Mouse (Mus musculus) MEL (cell line): ENCODE data around the gene Fut8. TPM values are rescaled to one million over a fixed set of nuclear protein-coding genes. Genes with fewer than 3 reads are reported as not detected.

Experiments
- DNase-seq: peaks from one replicate; pipeline ENCODE4 v3.0.0; 2011; ENCODE audit warnings: low read depth, low spot score
- H3K27ac ChIP-seq: 2 replicates; pipeline ENCODE4 v1.5.1; 2012; ENCODE audit warnings: low read depth, mild to moderate bottlenecking, control low read depth, low read length, moderate library complexity; ENCODE audit not compliant: control insufficient read depth
- H3K27me3 ChIP-seq, 2 experiments: fragments of 150-350 bp in 1 of 2; sonication (generic) in 1 of 2; 2 replicates each; pipeline ENCODE4 v1.6.1; 2012; ENCODE audit warnings: low read length in 2 of 2, mild to moderate bottlenecking in 2 of 2, improper control_type of control experiment in 1 of 2, moderate library complexity in 1 of 2; ENCODE audit not compliant: insufficient read depth in 2 of 2, control insufficient read depth in 1 of 2
- H3K36me3 ChIP-seq, 2 experiments: 2 replicates each; pipeline ENCODE4 v1.6.1; 2012 to 2014; ENCODE audit warnings: low read length in 2 of 2, improper control_type of control experiment in 1 of 2, inconsistent platforms in 1 of 2, mild to moderate bottlenecking in 1 of 2; ENCODE audit not compliant: insufficient read depth in 2 of 2, control insufficient read depth in 1 of 2
- H3K4me1 ChIP-seq, 2 experiments: fragments of 150-350 bp in 1 of 2; sonication (generic) in 1 of 2; 2 replicates each; pipeline ENCODE4 v1.6.1; 2012; ENCODE audit warnings: low read length in 2 of 2, improper control_type of control experiment in 1 of 2, mild to moderate bottlenecking in 1 of 2; ENCODE audit not compliant: insufficient read depth in 2 of 2, control insufficient read depth in 1 of 2
- H3K4me3 ChIP-seq, 2 experiments: fragments of 150-350 bp in 1 of 2; sonication (generic) in 1 of 2; 2 replicates each; pipeline ENCODE4 v1.5.1; 2012; ENCODE audit warnings: low read depth in 2 of 2, low read length in 2 of 2, mild to moderate bottlenecking in 2 of 2, moderate library complexity in 2 of 2, control low read depth in 1 of 2, improper control_type of control experiment in 1 of 2; ENCODE audit not compliant: control insufficient read depth in 1 of 2, insufficient read depth in 1 of 2
- H3K79me2 ChIP-seq: 2 replicates; pipeline ENCODE4 v1.6.1; 2012; ENCODE audit warnings: mild to moderate bottlenecking, low read length, moderate library complexity; ENCODE audit not compliant: control insufficient read depth, poor library complexity, insufficient read depth
- H3K9ac ChIP-seq: 2 replicates; pipeline ENCODE4 v1.6.1; 2012; ENCODE audit warnings: low read depth, mild to moderate bottlenecking, control low read depth, low read length, moderate library complexity; ENCODE audit not compliant: control insufficient read depth, poor library complexity, severe bottlenecking
- H3K9me3 ChIP-seq: fragments of 150-350 bp; sonication (generic); replicated peaks from 2 replicates; pipeline ENCODE4 v1.6.1; 2012; ENCODE audit warnings: mild to moderate bottlenecking, low read length, improper control_type of control experiment, moderate library complexity; ENCODE audit not compliant: insufficient read depth
- BHLHE40 ChIP-seq: IDR thresholded peaks from 2 replicates; pipeline ENCODE4 v1.6.1; 2012; ENCODE audit warnings: low read depth, mild to moderate bottlenecking, inconsistent platforms, low read length, improper control_type of control experiment, borderline replicate concordance
- CHD2 ChIP-seq: IDR thresholded peaks from 2 replicates; pipeline ENCODE4 v1.6.1; 2011; ENCODE audit warnings: low read length, improper control_type of control experiment
- E2F4 ChIP-seq: IDR thresholded peaks from 2 replicates; pipeline ENCODE4 v1.6.1; 2011; ENCODE audit warnings: low read depth, low read length, improper control_type of control experiment, borderline replicate concordance
- ELF1 ChIP-seq: IDR thresholded peaks from 2 replicates; pipeline ENCODE4 v1.6.1; 2014; ENCODE audit warnings: low read depth, mild to moderate bottlenecking, inconsistent platforms, low read length, improper control_type of control experiment, moderate library complexity
- EP300 ChIP-seq, 2 experiments: IDR thresholded peaks; 2 replicates each; pipeline ENCODE4 v1.6.1; 2011; ENCODE audit warnings: improper control_type of control experiment in 2 of 2, low read length in 2 of 2, low read depth in 1 of 2, mild to moderate bottlenecking in 1 of 2
- ETS1 ChIP-seq: IDR thresholded peaks from 2 replicates; pipeline ENCODE4 v1.6.1; 2012; ENCODE audit warnings: low read depth, mild to moderate bottlenecking, inconsistent platforms, low read length, improper control_type of control experiment, moderate library complexity
- GATA1 ChIP-seq: IDR thresholded peaks from 2 replicates; pipeline ENCODE4 v1.6.1; 2011; ENCODE audit warnings: low read depth, low read length, improper control_type of control experiment
- HCFC1 ChIP-seq: IDR thresholded peaks from 2 replicates; pipeline ENCODE4 v1.6.1; 2012; ENCODE audit warnings: low read depth, mild to moderate bottlenecking, inconsistent platforms, low read length, improper control_type of control experiment, moderate library complexity
- MAX ChIP-seq: IDR thresholded peaks from 2 replicates; pipeline ENCODE4 v1.6.1; 2011; ENCODE audit warnings: low read length, improper control_type of control experiment
- MXI1 ChIP-seq: IDR thresholded peaks from 2 replicates; pipeline ENCODE4 v1.6.1; 2011; ENCODE audit warnings: mild to moderate bottlenecking, low read depth, low read length, improper control_type of control experiment
- MYC ChIP-seq: IDR thresholded peaks from 2 replicates; pipeline ENCODE4 v1.6.1; 2011; ENCODE audit warnings: low read depth, mild to moderate bottlenecking, low read length, improper control_type of control experiment, moderate library complexity
- NELFE ChIP-seq: IDR thresholded peaks from 2 replicates; pipeline ENCODE4 v1.6.1; 2011; ENCODE audit warnings: low read depth, low read length, improper control_type of control experiment
- POLR2AphosphoS2 ChIP-seq: IDR thresholded peaks from 2 replicates; pipeline ENCODE4 v1.6.1; 2011; ENCODE audit warnings: low read length, improper control_type of control experiment
- POLR2AphosphoS5 ChIP-seq: IDR thresholded peaks from 2 replicates; pipeline ENCODE4 v1.6.1; 2012; ENCODE audit warnings: low read depth, borderline replicate concordance, mild to moderate bottlenecking, inconsistent platforms, low read length, moderate library complexity, mixed read lengths
- RCOR1 ChIP-seq: IDR thresholded peaks from 2 replicates; pipeline ENCODE4 v1.6.1; 2012; ENCODE audit warnings: low read depth, mild to moderate bottlenecking, inconsistent platforms, low read length, improper control_type of control experiment
- SMC3 ChIP-seq: IDR thresholded peaks from 2 replicates; pipeline ENCODE4 v1.6.1; 2011; ENCODE audit warnings: low read depth, low read length, improper control_type of control experiment
- TCF12 ChIP-seq: IDR thresholded peaks from 2 replicates; pipeline ENCODE4 v1.6.1; 2014; ENCODE audit warnings: low read depth, mild to moderate bottlenecking, inconsistent platforms, low read length, improper control_type of control experiment, moderate library complexity
- USF1 ChIP-seq: IDR thresholded peaks from 2 replicates; pipeline ENCODE4 v1.6.1; 2014; ENCODE audit warnings: low read depth, mild to moderate bottlenecking, inconsistent platforms, low read length, improper control_type of control experiment, moderate library complexity
- USF2 ChIP-seq, 2 experiments: IDR thresholded peaks; 2 replicates each; pipeline ENCODE4 v1.6.1; 2011 to 2012; ENCODE audit warnings: improper control_type of control experiment in 2 of 2, low read length in 2 of 2, borderline replicate concordance in 1 of 2, inconsistent platforms in 1 of 2, low read depth in 1 of 2, mild to moderate bottlenecking in 1 of 2; ENCODE audit not compliant: insufficient read depth in 1 of 2
- ZMIZ1 ChIP-seq: IDR thresholded peaks from 2 replicates; pipeline ENCODE4 v1.6.1; 2012; ENCODE audit warnings: low read depth, mild to moderate bottlenecking, inconsistent platforms, low read length, improper control_type of control experiment, moderate library complexity
- ZNF384 ChIP-seq: IDR thresholded peaks from 2 replicates; pipeline ENCODE4 v1.6.1; 2012; ENCODE audit warnings: low read depth, mild to moderate bottlenecking, inconsistent platforms, low read length, improper control_type of control experiment
- polyA plus RNA-seq, 2 experiments: library from polyadenylated mRNA; stranded (reverse) in 1 of 2; unstranded in 1 of 2; fragments of >175 nt in 1 of 2; fragments of >200 nt in 1 of 2; gene quantifications; 2 replicates each; pipeline versions ENCODE4 v1.2.1 to v1.2.4; 2012; ENCODE audit warnings: low replicate concordance in 2 of 2, low read depth in 1 of 2; ENCODE audit not compliant: insufficient read length in 2 of 2, insufficient read depth in 1 of 2, missing spikeins in 1 of 2
- total RNA-seq: library from RNA; depleted of rRNA; stranded (reverse); fragments of 300-350 nt; gene quantifications from 2 replicates; pipeline ENCODE4 v1.2.3, GENCODE M21; 2012

The Fut8 gene
- total and polyA plus RNA-seq, 3 experiments, result 61.3 to 90.0 (median 73.7) TPM

DNA sequence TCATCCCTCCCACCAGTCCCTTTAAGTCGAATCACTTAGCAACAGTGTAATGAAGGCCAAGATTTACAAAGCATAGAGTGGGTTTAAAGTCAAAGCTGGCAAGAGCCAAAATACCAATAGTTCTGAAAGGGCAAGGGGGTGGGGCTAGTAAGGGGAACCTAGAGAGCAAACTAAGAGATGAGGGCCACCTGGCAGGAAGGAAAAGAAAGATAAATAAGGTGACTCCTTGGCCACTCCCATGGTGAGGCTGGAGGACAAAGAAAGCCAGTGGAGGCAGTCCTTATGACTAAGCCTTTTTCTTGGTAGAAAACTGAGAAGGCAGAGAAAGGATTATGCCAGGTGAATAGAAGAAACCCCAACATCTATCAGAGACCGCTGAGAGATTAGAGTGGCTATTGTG lies 42.9 kb upstream of the Fut8 start (continued):
- TF ChIP-seq ELF1, result no peak
- no peak for TF ChIP-seq ZMIZ1

DNA sequence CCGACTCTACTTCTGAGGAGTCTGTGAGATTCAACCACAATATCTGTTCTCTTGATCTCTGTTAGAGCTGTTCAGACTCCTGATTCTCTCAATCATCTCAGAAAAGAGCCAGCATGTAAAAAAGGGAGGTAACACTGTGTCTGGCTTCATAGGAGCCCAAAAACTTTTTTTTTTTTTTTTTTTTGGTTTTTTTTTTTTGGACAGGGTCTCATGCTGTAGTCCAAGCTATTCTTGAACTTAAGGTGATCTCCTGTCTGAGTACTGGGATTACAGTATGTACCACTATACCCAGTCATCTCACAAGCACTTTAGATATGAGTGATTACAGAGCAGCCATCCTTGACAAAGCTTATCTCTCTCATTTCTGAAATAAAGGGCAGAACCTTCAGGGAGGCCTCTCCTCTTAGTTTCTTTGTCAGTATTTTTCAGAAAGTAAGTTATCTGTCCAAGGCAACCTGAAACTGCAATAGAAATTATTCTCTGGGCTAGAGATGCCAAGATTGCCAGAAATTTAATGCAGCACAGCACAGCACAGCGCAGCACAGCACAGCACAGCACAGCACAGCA lies 41.3 kb upstream of the Fut8 start:
- H3K27me3 ChIP-seq, result no peaks in the 10 kb centered on the region
- no peaks in the 10 kb centered on the region for H3K9me3 ChIP-seq
- peaks cover 38 to 57% of the 10 kb centered on the region in 2 experiments for H3K4me1 ChIP-seq
- no peak overlapping the region for H3K4me3 ChIP-seq
- peak; percentile 81 for TF ChIP-seq ZNF384
- TF ChIP-seq NELFE, result no peak
- TF ChIP-seq MXI1, result no peak
- TF ChIP-seq TCF12, result 0 out of 2 replicates have a peak, but pooled peaks have one; percentile 15
- no peak for TF ChIP-seq ELF1
- TF ChIP-seq BHLHE40, result no peak
- TF ChIP-seq EP300 (IDR thresholded peaks at IDR 0.05; ENCODE audit: low read depth in 1 of 2, low read length in 2 of 2), result peak; percentile 50 to 52; a peak in 2 of 4 replicates
- TF ChIP-seq GATA1, result peak; percentile 65
- peak; percentile 29; the same call in 1 of the 2 replicates for TF ChIP-seq RCOR1
- 0 out of 2 replicates have a peak, but pooled peaks have one; percentile 30 for TF ChIP-seq ETS1
- no peak for TF ChIP-seq MAX
- peak overlapping the region; percentile 92 for H3K27ac ChIP-seq
- peaks cover 0 to 71% of the 10 kb centered on the region in 2 experiments; a peak in 2 of 4 replicates for H3K36me3 ChIP-seq
- DNase-seq, result peak; percentile 57
- peaks cover 7% of the 10 kb centered on the region for H3K79me2 ChIP-seq
- peak overlapping the region; percentile 68 for H3K9ac ChIP-seq

DNA sequence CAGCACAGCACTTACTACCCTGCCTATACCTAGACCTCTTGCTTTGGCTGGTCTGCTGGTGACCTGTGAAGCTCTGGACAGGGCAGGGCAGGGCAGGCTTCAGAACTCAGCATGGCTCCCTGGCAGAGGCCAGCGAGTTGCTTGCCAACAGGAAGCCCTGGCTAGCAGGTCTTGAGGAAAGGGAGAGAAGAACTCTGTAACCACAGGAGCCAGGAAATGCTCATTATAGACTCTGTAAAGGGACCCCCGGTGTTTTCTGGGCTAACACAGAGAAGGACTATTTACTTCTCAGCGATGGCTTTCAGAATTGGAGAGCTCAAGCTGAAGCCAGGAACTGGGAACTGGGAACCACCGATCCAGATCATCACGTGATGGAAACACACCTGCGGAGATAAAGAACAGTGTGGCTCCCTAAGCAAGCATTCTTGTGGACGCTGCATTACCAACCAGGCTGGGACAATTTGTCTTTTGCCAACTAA lies 40.8 kb upstream of the Fut8 start:
- H3K36me3 ChIP-seq, result peaks cover 0 to 72% of the 10 kb centered on the region in 2 experiments; a peak in 2 of 4 replicates
- H3K9ac ChIP-seq, result peak overlapping the region; percentile 68
- peaks cover 38 to 55% of the 10 kb centered on the region in 2 experiments for H3K4me1 ChIP-seq
- H3K4me3 ChIP-seq, result peak overlapping the region; percentile 32 to 38
- peak overlapping the region; percentile 92 for H3K27ac ChIP-seq
- H3K9me3 ChIP-seq, result no peaks in the 10 kb centered on the region
- no peaks in the 10 kb centered on the region for H3K27me3 ChIP-seq
- TF ChIP-seq MYC (no peak), CHD2 (no peak), USF1 (peak; percentile 90), EP300 (IDR thresholded peaks at IDR 0.05; ENCODE audit: low read depth in 1 of 2, low read length in 2 of 2) (no peak), MXI1 (no peak), GATA1 (0 out of 2 replicates have a peak, but pooled peaks have one; percentile 43), ZNF384 (no peak), POLR2AphosphoS5 (no peak), RCOR1 (no peak), POLR2AphosphoS2 (no peak), E2F4 (no peak), ELF1 (0 out of 2 replicates have a peak, but pooled peaks have one; percentile 15), BHLHE40 (peak; percentile 81), USF2 (IDR thresholded peaks at IDR 0.05; ENCODE audit: borderline replicate concordance in 1 of 2, insufficient read depth in 1 of 2, low read depth in 1 of 2, low read length in 2 of 2) (peak in 1 of 2 experiments; percentile 31; a peak in 2 of 4 replicates), SMC3 (no peak), HCFC1 (no peak), ZMIZ1 (no peak)
- peaks cover 5% of the 10 kb centered on the region for H3K79me2 ChIP-seq
- peak; percentile 59 for DNase-seq
